ENCODE assay signal across 17 mouse cellular contexts in genomic region chr9:112226511-112226910, GRCm38 (mm10). TPM values are rescaled to one million over a fixed set of nuclear protein-coding genes. Genes with fewer than 3 reads are reported as not detected.
A peak's percentile ranks its signal among the peaks of the same experiment; 100 is the strongest.
DNase-seq lines count a peak whose midpoint lies in the region; ATAC-seq and TF ChIP-seq lines count a peak whose summit lies in the region.
"Had no signal": no experiment of that assay in that cellular context is flagged by ENCODE, and none has a peak within 500 bp of the region (broad histone marks: within the 10 kb centered on the region; RNA-seq: fewer than 3 reads in every experiment).

No protein-coding gene starts in this region.

- no peak for TF ChIP-seq POLR2A in MEL (IDR thresholded peaks at IDR 0.05; ENCODE audit: control insufficient read depth in 1 of 2, insufficient read depth in 1 of 2, low read depth in 1 of 2, low read length in 2 of 2, poor library complexity in 1 of 2)

- H3K36me3 ChIP-seq in hindbrain, embryonic 16.5 days (ENCODE audit: control insufficient read depth, insufficient read depth, low read length): no peaks in the 10 kb centered on the region
- H3K36me3 ChIP-seq in hindbrain, embryonic 10.5 days: no peaks in the 10 kb centered on the region
- peaks cover 0 to 8% of the 10 kb centered on the region in 2 experiments; a peak in 2 of 4 replicates for H3K36me3 ChIP-seq in MEL (ENCODE audit: control insufficient read depth in 1 of 2, insufficient read depth in 2 of 2, low read length in 2 of 2)
- H3K36me3 ChIP-seq: embryonic facial prominence, embryonic 12.5 days; liver, embryonic 12.5 days; lung, embryonic 15.5 days; neural tube, embryonic 12.5 days had no signal

- DNase-seq in hindbrain, embryonic 10.5 days (ENCODE audit: low spot score): no peak
- DNase-seq in MEL (ENCODE audit: low read depth, low spot score): peak; percentile 3
- DNase-seq in thymus, postnatal 25 days: peak; percentile 58
- no peak for DNase-seq in layer of hippocampus, adult 8-10 months (ENCODE audit: low spot score in 2 of 2)
- no peak for DNase-seq in heart, postnatal 10 days
- DNase-seq: cerebellum, postnatal 36 days; gastrocnemius, postnatal 10 days; heart, postnatal 14 days; kidney, adult 18-20 months; kidney, postnatal 10 days; right cerebral cortex, postnatal 25 days had no signal

- H3K27ac ChIP-seq in hindbrain, embryonic 16.5 days (ENCODE audit: low read depth, low read length): no peak overlapping the region
- H3K27ac ChIP-seq in hindbrain, embryonic 10.5 days: no peak overlapping the region
- H3K27ac ChIP-seq in MEL (ENCODE audit: control insufficient read depth, low read depth, low read length): no peak overlapping the region
- H3K27ac ChIP-seq: embryonic facial prominence, embryonic 12.5 days; liver, embryonic 12.5 days; lung, embryonic 15.5 days; neural tube, embryonic 12.5 days had no signal

- intact Hi-C loops in heart, postnatal 10 days (cut with DNase I): no loop called here

- H3K79me2 ChIP-seq in MEL (ENCODE audit: control insufficient read depth, insufficient read depth, low read length, poor library complexity): no peaks in the 10 kb centered on the region

- no peak for TF ChIP-seq CTCF in MEL (IDR thresholded peaks at IDR 0.05 in 2 of 3, conservative IDR thresholded peaks at IDR 0.05 in 1 of 3; ENCODE audit: control insufficient read depth in 1 of 3, insufficient read depth in 1 of 3, low read depth in 2 of 3, low read length in 3 of 3, poor library complexity in 1 of 3, severe bottlenecking in 1 of 3)

- H3K9ac ChIP-seq in hindbrain, embryonic 16.5 days (ENCODE audit: low read depth, low read length): no peak overlapping the region
- H3K9ac ChIP-seq in MEL (ENCODE audit: control insufficient read depth, low read depth, low read length, poor library complexity, severe bottlenecking): no peak overlapping the region
- H3K9ac ChIP-seq: embryonic facial prominence, embryonic 12.5 days; liver, embryonic 12.5 days; lung, embryonic 15.5 days; neural tube, embryonic 12.5 days had no signal

- no peaks in the 10 kb centered on the region for H3K27me3 ChIP-seq in hindbrain, embryonic 16.5 days (replicated peaks; ENCODE audit: control insufficient read depth, insufficient read depth, low read length)
- H3K27me3 ChIP-seq in hindbrain, embryonic 10.5 days (ENCODE audit: insufficient read depth, poor library complexity, severe bottlenecking): peaks cover 6% of the 10 kb centered on the region; the same call in 1 of the 2 replicates
- no peaks in the 10 kb centered on the region for H3K27me3 ChIP-seq in MEL (ENCODE audit: control insufficient read depth in 1 of 2, insufficient read depth in 2 of 2, low read length in 2 of 2)
- H3K27me3 ChIP-seq: neural tube, embryonic 12.5 days had no signal

- WGBS in hindbrain, embryonic 16.5 days: 50% methylated on average over 1 of the region's 1 CpGs
- WGBS in hindbrain, embryonic 10.5 days: 63% methylated on average over 1 of the region's 1 CpGs

- no peak overlapping the region for H3K4me3 ChIP-seq in hindbrain, embryonic 16.5 days (ENCODE audit: low read length)
- H3K4me3 ChIP-seq in hindbrain, embryonic 10.5 days: no peak overlapping the region
- no peak overlapping the region for H3K4me3 ChIP-seq in MEL (ENCODE audit: control insufficient read depth in 1 of 2, insufficient read depth in 1 of 2, low read depth in 2 of 2, low read length in 2 of 2)
- H3K4me3 ChIP-seq: embryonic facial prominence, embryonic 12.5 days; liver, embryonic 12.5 days; lung, embryonic 15.5 days; neural tube, embryonic 12.5 days had no signal

- H3K9me3 ChIP-seq in hindbrain, embryonic 16.5 days (ENCODE audit: control insufficient read depth, low read length): no peaks in the 10 kb centered on the region
- no peaks in the 10 kb centered on the region for H3K9me3 ChIP-seq in hindbrain, embryonic 10.5 days
- no peaks in the 10 kb centered on the region for H3K9me3 ChIP-seq in MEL (replicated peaks; ENCODE audit: insufficient read depth, low read length)
- H3K9me3 ChIP-seq: embryonic facial prominence, embryonic 12.5 days; liver, embryonic 12.5 days; lung, embryonic 15.5 days; neural tube, embryonic 12.5 days had no signal

- H3K4me1 ChIP-seq in hindbrain, embryonic 16.5 days (ENCODE audit: control insufficient read depth, insufficient read depth, low read depth, low read length): no peaks in the 10 kb centered on the region; the same call in 1 of the 2 replicates
- no peaks in the 10 kb centered on the region for H3K4me1 ChIP-seq in hindbrain, embryonic 10.5 days (replicated peaks)
- H3K4me1 ChIP-seq in MEL (ENCODE audit: control insufficient read depth in 1 of 2, insufficient read depth in 2 of 2, low read length in 2 of 2): peaks cover 0 to 6% of the 10 kb centered on the region in 2 experiments; a peak in 2 of 4 replicates
- H3K4me1 ChIP-seq: embryonic facial prominence, embryonic 12.5 days; liver, embryonic 12.5 days; lung, embryonic 15.5 days; neural tube, embryonic 12.5 days had no signal

- peak overlapping the region; percentile 13 for H3K4me2 ChIP-seq in hindbrain, embryonic 16.5 days (ENCODE audit: low read length)
- H3K4me2 ChIP-seq: embryonic facial prominence, embryonic 12.5 days; liver, embryonic 12.5 days; lung, embryonic 15.5 days; neural tube, embryonic 12.5 days had no signal

- no peak for TF ChIP-seq RAD21 in MEL (IDR thresholded peaks at IDR 0.05; ENCODE audit: low read depth, low read length)

- ATAC-seq in hindbrain, embryonic 16.5 days: no peak
- peak; percentile 39 to 45; a peak in 2 of 4 replicates for ATAC-seq in hematopoietic stem cell, adult 5-6 weeks (replicated peaks in 1 of 2; ENCODE audit: insufficient read depth in 1 of 2, low FRiP score in 2 of 2, low TSS enrichment in 1 of 2, low read depth in 1 of 2, poor library complexity in 2 of 2, severe bottlenecking in 2 of 2)
- ATAC-seq: liver, embryonic 12.5 days had no signal

- TF ChIP-seq EP300 in MEL (IDR thresholded peaks at IDR 0.05; ENCODE audit: low read depth in 1 of 2, low read length in 2 of 2): no peak

TF ChIP-seq in MEL, 35 proteins besides CTCF, POLR2A, EP300 and RAD21:
- TF ChIP-seq SIN3A (IDR thresholded peaks at IDR 0.05; ENCODE audit: low read length) (no peak), HCFC1 (IDR thresholded peaks at IDR 0.05; ENCODE audit: low read depth, low read length) (no peak), NELFE (IDR thresholded peaks at IDR 0.05; ENCODE audit: low read depth, low read length) (no peak), MAFK (IDR thresholded peaks at IDR 0.05; ENCODE audit: borderline replicate concordance, low read depth, low read length) (no peak), CHD1 (IDR thresholded peaks at IDR 0.05; ENCODE audit: low read depth, low read length) (no peak), MYB (IDR thresholded peaks at IDR 0.05; ENCODE audit: low read depth, low read length) (no peak), TAL1 (IDR thresholded peaks at IDR 0.05; ENCODE audit: low read length) (no peak), ZNF384 (IDR thresholded peaks at IDR 0.05; ENCODE audit: low read depth, low read length) (no peak), MAZ (IDR thresholded peaks at IDR 0.05; ENCODE audit: low read depth, low read length) (no peak), JUND (IDR thresholded peaks at IDR 0.05; ENCODE audit: low read depth, low read length) (no peak), POLR2AphosphoS2 (IDR thresholded peaks at IDR 0.05; ENCODE audit: low read length) (no peak), TBP (IDR thresholded peaks at IDR 0.05; ENCODE audit: low read depth, low read length) (no peak), MEF2A (IDR thresholded peaks at IDR 0.05; ENCODE audit: extremely low read depth, insufficient replicate concordance, low read depth, low read length, poor library complexity, severe bottlenecking) (no peak), ETS1 (IDR thresholded peaks at IDR 0.05; ENCODE audit: low read depth, low read length) (no peak), UBTF (IDR thresholded peaks at IDR 0.05; ENCODE audit: borderline replicate concordance, insufficient read depth, low read depth, low read length) (no peak), ZKSCAN1 (IDR thresholded peaks at IDR 0.05; ENCODE audit: low read depth, low read length) (no peak), E2F4 (IDR thresholded peaks at IDR 0.05; ENCODE audit: borderline replicate concordance, low read depth, low read length) (no peak), USF1 (IDR thresholded peaks at IDR 0.05; ENCODE audit: low read depth, low read length) (no peak)

RNA-seq across cellular contexts. Expression of gene Arpp21, which starts 9.2 kb away (rescaled TPM):
- 48.2 and 61.8 TPM in 2 replicates for polyA plus RNA-seq in hindbrain, embryonic 16.5 days (2015; fragmentation: Nextera tagmentation; extraction: Ambion mirVana)
- polyA plus RNA-seq in hindbrain, embryonic 10.5 days (2016; fragmentation: Nextera tagmentation; extraction: Ambion mirVana): 2.0 and 2.5 TPM in 2 replicates
- 0.12 and 0.16 TPM in 2 replicates for total RNA-seq in MEL (2012; rRNA removed)
- polyA plus RNA-seq in MEL (2012; ENCODE audit: insufficient read depth in 1 of 2, insufficient read length in 2 of 2, low read depth in 1 of 2, low replicate concordance in 2 of 2, missing spikeins in 1 of 2): under 1 TPM in 1 of 2 experiments, not detected in 1; 0.10 TPM
- 11.2 and 17.6 TPM in 2 replicates for total RNA-seq in hematopoietic stem cell, adult 5-6 weeks (2017)
- 100 to 1,000 TPM; 252 to 302 (median 278) TPM for total RNA-seq in layer of hippocampus, adult 8-10 months (2022)
- total RNA-seq in heart, postnatal 10 days (2021): 1 to 10 TPM; 1.8 to 2.8 TPM

Comparison
In these comparisons a context has a peak if more than half of its experiments do, and no peak if none do; other contexts are left out.
1. DNase-seq: peak in MEL (single experiment) and thymus, postnatal 25 days (single experiment); none in hindbrain, embryonic 10.5 days (single experiment), layer of hippocampus, adult 8-10 months (0 of 2) and heart, postnatal 10 days (0 of 2).
2. RNA of gene Arpp21, which starts 9.2 kb away (total RNA-seq): 252 to 302 TPM in layer of hippocampus, adult 8-10 months; 11.2 to 17.6 TPM in hematopoietic stem cell, adult 5-6 weeks, 1.8 to 2.8 TPM in heart, postnatal 10 days and 0.12 to 0.16 TPM in MEL; every median in the first group is over 10 times any median in the second.